Mouse (Mus musculus): ENCODE data around the gene Rev1.
"Not testable (repeated sequence)": the region's sequence is repeated elsewhere in the genome, so short reads cannot be mapped to it uniquely, and the experiment has no call there.

The Rev1 gene

DNA sequence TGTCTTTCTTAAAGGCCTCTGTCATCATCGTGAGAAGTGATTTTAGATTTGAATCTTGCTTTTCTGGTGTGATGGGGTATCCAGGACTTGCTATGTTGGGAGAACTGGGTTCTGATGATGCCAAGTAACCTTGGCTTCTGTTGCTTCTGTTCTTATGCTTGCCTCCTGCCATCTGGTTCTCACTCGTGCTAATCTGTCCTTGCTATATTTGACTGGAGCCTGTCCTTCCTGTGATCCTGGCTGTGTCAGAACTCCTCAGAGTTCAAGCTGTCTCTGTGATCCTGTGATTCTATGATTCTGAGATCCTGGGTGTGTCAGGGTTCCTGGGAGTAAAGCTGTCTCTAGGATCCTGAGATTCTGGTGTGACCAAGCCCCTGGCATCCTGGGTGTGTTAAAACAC, 67.4 kb downstream of the Rev1 start:
- DNase-seq = not testable (repeated sequence)

DNA sequence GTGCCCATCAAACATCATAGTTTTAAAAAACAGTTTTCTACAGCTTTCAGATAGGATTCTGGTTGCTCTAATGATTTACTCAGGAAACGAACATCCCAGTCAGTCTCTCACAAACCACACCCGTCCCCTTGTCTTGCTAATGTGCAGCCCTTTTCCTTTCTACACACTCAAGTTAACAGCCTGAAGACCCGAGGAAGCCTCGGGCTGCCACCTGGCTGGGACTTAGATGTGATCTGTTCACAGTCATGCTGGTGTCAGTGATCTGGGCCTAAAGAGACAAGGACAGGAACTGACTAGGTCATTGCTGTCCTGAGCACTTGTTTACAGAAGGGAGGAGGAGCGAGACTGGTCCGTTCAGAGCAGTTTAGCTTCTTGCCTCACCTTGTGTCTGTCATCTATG, 71.2 kb downstream of the Rev1 start:
- DNase-seq = no peak

DNA sequence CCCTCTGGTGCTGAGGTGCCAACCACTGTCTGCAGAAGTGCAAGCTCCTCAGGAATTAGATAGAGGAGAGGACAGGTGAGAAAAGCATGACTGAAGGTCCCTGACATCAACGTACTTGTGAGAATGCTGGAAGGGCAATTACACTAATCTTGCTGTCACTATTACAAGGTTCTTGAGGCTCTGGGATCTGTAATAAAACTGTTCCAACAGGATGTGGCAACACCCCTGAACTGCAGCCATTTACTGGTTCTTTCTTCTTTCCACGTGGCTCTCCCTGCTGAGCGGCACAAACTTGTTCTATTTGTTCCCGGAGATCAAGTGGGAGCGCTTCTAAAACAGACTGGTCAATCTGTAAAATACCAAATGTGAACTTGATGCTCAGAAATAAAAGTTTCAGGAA, 74.4 kb downstream of the Rev1 start:
- no peak for DNase-seq

DNA sequence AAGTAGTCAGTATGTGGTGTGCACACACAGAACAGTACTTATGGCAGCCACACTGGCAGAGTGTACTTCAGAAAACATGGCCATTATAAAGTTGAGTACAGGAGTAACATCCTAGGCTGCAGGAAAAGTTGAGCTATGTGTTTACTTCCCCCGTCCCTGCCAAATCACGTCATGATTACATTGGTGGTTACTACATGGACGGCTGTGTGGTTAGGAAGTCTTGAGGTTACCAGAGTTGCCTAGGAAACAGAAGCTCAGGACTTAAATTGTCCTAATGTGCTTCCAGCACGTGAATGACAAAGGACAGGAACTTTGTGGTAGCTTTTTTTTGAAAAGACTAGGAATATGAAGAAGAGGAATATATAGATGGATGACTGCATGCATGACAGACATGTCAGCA, 80.0 kb downstream of the Rev1 start:
- no peak for DNase-seq

DNA sequence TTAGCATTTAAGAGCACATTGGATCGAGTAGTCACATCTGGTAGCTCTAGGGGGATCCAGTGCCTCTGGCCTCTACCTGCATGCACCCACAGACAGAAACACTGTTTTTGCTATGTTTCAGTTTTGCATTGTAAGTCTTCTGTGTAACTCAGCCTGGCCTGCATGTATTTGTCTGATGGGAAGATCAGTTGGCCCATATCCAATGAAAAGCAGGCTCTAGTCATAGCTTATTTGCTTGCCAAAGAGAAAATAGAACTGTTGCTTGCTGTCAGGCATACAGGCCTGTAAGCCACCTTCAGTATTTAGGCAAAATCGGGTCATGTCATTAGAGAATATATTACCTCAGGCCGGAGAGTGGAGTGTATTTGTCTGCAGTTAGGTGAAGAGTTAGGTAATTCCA, 81.5 kb downstream of the Rev1 start:
- DNase-seq = no peak

GRCm38 (mm10) chr1:38038898-38039297, 90.7 kb downstream of the Rev1 start:
- no peak for DNase-seq

DNA sequence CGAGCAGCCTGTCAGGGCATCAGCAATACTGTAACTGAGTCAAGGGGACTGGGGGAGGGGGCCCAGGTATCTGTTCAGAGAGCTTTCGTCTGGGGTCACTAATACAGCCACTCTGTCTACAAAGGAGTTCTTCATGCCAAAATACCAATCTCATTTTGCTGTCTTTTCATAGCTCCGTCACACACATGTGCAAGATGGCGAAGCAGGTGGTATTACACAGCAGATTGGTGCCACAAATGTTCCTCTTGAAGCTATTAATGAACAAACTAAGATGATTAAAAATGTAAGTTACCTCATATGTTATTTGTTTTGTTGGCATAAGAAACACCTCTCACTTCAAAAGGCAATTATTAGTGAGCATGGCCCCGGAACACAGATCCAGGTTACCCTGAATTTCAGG, 92.2 kb downstream of the Rev1 start:
- DNase-seq = no peak

DNA sequence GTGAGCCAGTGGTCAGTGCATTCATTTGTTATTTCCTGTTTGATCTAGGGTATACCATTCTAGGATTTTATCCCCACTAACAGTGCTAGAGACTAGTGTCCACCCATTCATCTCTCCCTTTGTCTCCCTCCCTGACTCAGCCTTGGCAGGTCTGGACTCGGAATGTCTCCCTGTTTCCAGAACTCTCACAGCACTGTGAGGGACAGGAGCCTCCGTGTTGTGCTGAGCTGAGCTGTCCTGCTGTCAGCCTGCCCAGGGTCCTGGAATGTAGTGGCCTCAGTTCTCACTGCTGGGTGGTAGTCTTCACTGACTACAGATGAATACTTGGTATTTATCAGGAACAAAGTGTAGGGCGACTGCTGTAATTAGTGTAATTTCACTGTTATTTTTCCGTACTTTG, 94.1 kb downstream of the Rev1 start:
- no peak for DNase-seq

DNA sequence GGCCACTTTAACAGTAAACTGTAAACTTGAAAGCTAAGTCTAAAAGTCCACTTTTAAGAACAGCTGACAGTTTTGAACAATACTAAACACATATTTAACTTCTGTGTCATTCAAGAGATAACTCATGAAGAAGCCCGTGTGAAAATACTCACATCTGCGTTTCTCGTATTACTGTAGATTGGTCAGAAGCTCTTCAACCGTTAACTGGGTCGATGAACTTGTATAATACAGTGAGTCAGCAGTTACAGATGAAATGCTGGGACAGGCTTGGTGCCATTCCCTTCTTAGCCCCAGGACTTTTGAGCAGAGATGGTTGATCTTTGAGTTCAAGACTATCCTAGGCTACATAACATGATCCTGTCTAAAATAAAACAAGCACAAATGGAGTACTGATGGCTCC, 98.2 kb downstream of the Rev1 start:
- no peak for DNase-seq

GRCm38 (mm10) chr1:38027301-38027700, 102.3 kb downstream of the Rev1 start:
- DNase-seq = no peak

GRCm38 (mm10) chr1:38014551-38015203, 114.9 kb downstream of the Rev1 start:
- DNase-seq = no peak

- DNase-seq = no peak
These were observed 117.1 kb downstream of the Rev1 start for GRCm38 (mm10) chr1:38012509-38012908.

DNA sequence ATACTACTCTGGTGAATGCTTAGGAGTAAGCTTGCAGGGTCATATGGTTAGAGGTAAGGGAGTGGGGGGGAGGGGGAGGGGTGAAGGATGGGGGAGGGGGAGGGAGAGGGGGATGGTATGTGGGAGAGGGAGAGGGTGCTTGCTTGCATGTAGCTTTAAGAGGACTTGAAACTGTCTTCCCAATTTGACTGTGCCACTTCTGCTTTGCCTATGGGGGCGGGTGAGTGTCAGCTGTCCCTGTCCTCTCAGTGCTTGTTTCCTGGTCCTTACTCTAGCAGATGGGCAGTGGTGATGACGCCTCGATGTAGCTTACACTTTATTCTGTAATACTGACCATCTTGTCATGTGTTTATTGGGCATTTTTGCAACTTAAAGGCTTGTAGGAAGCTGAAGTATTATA, 117.5 kb downstream of the Rev1 start:
- no peak for DNase-seq

DNA sequence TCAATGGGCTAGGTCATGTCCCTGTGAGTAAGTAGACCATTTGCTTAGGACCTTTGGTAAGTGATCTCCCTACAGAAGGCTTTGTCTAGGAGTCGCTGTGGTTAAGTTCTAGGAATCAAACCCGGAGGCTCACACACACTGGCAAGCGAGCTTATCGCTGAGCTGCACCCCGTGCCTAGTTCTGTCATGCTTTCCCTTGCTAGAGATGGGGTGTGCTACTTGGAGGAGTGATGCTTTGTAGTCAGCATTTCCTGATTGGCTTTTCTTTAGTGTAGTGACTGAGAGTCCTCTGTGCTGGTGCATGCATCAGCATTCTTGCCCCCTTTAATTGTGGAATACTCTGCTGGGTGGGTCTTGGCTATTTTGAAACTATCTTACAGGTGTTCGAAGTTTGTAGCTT, 118.0 kb downstream of the Rev1 start:
- DNase-seq = no peak

- no peak for DNase-seq
These were observed 122.9 kb downstream of the Rev1 start for GRCm38 (mm10) chr1:38006741-38007140.

DNA sequence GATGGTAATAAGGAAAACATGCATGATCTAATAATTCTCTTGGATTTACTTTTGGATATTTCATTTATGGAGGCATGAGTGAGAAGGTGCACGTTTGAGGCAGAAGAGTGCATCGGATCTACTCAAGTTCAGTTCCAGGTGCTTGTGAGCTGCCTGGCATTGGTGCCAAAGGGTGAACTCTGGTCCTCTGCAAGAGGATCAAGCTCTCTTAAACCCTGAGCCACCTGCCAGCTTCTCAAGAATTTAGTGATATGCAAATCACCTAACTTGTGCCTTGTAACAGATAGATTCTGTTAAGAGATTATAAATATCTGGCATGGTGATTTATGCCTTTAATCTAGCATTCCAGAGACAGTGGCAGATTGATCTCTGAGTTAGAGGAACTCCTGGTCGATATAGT, 126.6 kb downstream of the Rev1 start:
- DNase-seq = no peak
